Mouse (Mus musculus): Measurements from ENCODE around the gene Fkbp11. TPM values are rescaled to one million over a fixed set of nuclear protein-coding genes. Genes with fewer than 3 reads are reported as not detected.
A peak's percentile ranks its signal among the peaks of the same experiment; 100 is the strongest.

Gene Fkbp11
- total and polyA plus RNA-seq, 2 experiments from 2014 or later, result 6.6 to 10.6 TPM

- no peaks in the 10 kb centered on the region for H3K36me3 ChIP-seq (ENCODE audit: insufficient read depth, low read length)
- H3K4me2 ChIP-seq (ENCODE audit: low read depth, low read length), result peak overlapping the region; percentile 66
- no peaks in the 10 kb centered on the region for H3K4me1 ChIP-seq (ENCODE audit: insufficient read depth, low read length)
- TF ChIP-seq CTCF (IDR thresholded peaks at IDR 0.05; ENCODE audit: low read depth), result peak; percentile 96
- peak; percentile 93 for ATAC-seq
- 4% methylated on average over 40 of the region's 40 CpGs for WGBS
- H3K27me3 ChIP-seq (ENCODE audit: insufficient read depth, low read length), result peaks cover 8% of the 10 kb centered on the region; the same call in 1 of the 2 replicates
- DNase-seq (ENCODE audit: low spot score), result peak; percentile 92
- H3K9ac ChIP-seq (replicated peaks; ENCODE audit: low read length), result peak overlapping the region; percentile 46
- no peaks in the 10 kb centered on the region for H3K9me3 ChIP-seq (ENCODE audit: low read length)
- H3K4me3 ChIP-seq (ENCODE audit: low read length), result peak overlapping the region; percentile 42
- peak overlapping the region; percentile 78 for H3K27ac ChIP-seq
Observed at GRCm38 (mm10) chr15:98699190-98700105, 28.6 kb downstream of the Fkbp11 start.

- TF ChIP-seq CTCF (IDR thresholded peaks at IDR 0.05; ENCODE audit: low read depth), result no peak
Observed at GRCm38 (mm10) chr15:98696216-98696615, 31.8 kb downstream of the Fkbp11 start.

GRCm38 (mm10) chr15:98695726-98696125, 32.3 kb downstream of the Fkbp11 start:
- Histone ChIP-seq H3K36me3 (ENCODE audit: insufficient read depth, low read length) (no peaks in the 10 kb centered on the region), H3K4me1 (ENCODE audit: insufficient read depth, low read length) (peaks cover 6% of the 10 kb centered on the region; the same call in 1 of the 2 replicates), H3K27ac (no peak overlapping the region), H3K27me3 (ENCODE audit: insufficient read depth, low read length) (no peaks in the 10 kb centered on the region), H3K4me2 (ENCODE audit: low read depth, low read length) (no peak overlapping the region), H3K9ac (replicated peaks; ENCODE audit: low read length) (no peak overlapping the region), H3K4me3 (ENCODE audit: low read length) (no peak overlapping the region), H3K9me3 (ENCODE audit: low read length) (no peaks in the 10 kb centered on the region)
- no peak for ATAC-seq
- no peak for DNase-seq (ENCODE audit: low spot score)
- 43% methylated on average over 9 of the region's 9 CpGs for WGBS
- no peak for TF ChIP-seq CTCF (IDR thresholded peaks at IDR 0.05; ENCODE audit: low read depth)

More at GRCm38 (mm10) chr15:98696216-98696615, 31.8 kb downstream of the Fkbp11 start:
- Histone ChIP-seq H3K9me3 (ENCODE audit: low read length) (no peaks in the 10 kb centered on the region), H3K36me3 (ENCODE audit: insufficient read depth, low read length) (no peaks in the 10 kb centered on the region), H3K4me1 (ENCODE audit: insufficient read depth, low read length) (peaks cover 5% of the 10 kb centered on the region; the same call in 1 of the 2 replicates), H3K4me3 (ENCODE audit: low read length) (no peak overlapping the region), H3K4me2 (ENCODE audit: low read depth, low read length) (no peak overlapping the region), H3K27me3 (ENCODE audit: insufficient read depth, low read length) (peaks cover 4% of the 10 kb centered on the region; the same call in 1 of the 2 replicates), H3K27ac (no peak overlapping the region), H3K9ac (replicated peaks; ENCODE audit: low read length) (no peak overlapping the region)
- WGBS, result 48% methylated on average over 8 of the region's 8 CpGs
- ATAC-seq (no peak), DNase-seq (ENCODE audit: low spot score) (no peak)

- DNase-seq (ENCODE audit: low spot score), result no peak
- ATAC-seq, result no peak
- no peak overlapping the region for H3K4me2 ChIP-seq (ENCODE audit: low read depth, low read length)
- no peak overlapping the region for H3K9ac ChIP-seq (replicated peaks; ENCODE audit: low read length)
- 48% methylated on average over 11 of the region's 11 CpGs for WGBS
- no peaks in the 10 kb centered on the region for H3K36me3 ChIP-seq (ENCODE audit: insufficient read depth, low read length)
- peaks cover 6% of the 10 kb centered on the region; the same call in 1 of the 2 replicates for H3K4me1 ChIP-seq (ENCODE audit: insufficient read depth, low read length)
- H3K4me3 ChIP-seq (ENCODE audit: low read length), result no peak overlapping the region
- TF ChIP-seq CTCF (IDR thresholded peaks at IDR 0.05; ENCODE audit: low read depth), result no peak
- no peak overlapping the region for H3K27ac ChIP-seq
- H3K9me3 ChIP-seq (ENCODE audit: low read length), result no peaks in the 10 kb centered on the region
- no peaks in the 10 kb centered on the region for H3K27me3 ChIP-seq (ENCODE audit: insufficient read depth, low read length)
Observed at GRCm38 (mm10) chr15:98692171-98692715, 35.8 kb downstream of the Fkbp11 start.

GRCm38 (mm10) chr15:98691486-98692147, 36.4 kb downstream of the Fkbp11 start:
- DNase-seq (ENCODE audit: low spot score), result peak; percentile 72
- Histone ChIP-seq H3K27me3 (ENCODE audit: insufficient read depth, low read length) (no peaks in the 10 kb centered on the region), H3K36me3 (ENCODE audit: insufficient read depth, low read length) (no peaks in the 10 kb centered on the region), H3K4me3 (ENCODE audit: low read length) (no peak overlapping the region), H3K4me2 (ENCODE audit: low read depth, low read length) (no peak overlapping the region), H3K9ac (replicated peaks; ENCODE audit: low read length) (no peak overlapping the region), H3K9me3 (ENCODE audit: low read length) (no peaks in the 10 kb centered on the region), H3K4me1 (ENCODE audit: insufficient read depth, low read length) (peaks cover 6% of the 10 kb centered on the region; the same call in 1 of the 2 replicates), H3K27ac (no peak overlapping the region)
- WGBS, result 13% methylated on average over 7 of the region's 7 CpGs
- TF ChIP-seq CTCF (IDR thresholded peaks at IDR 0.05; ENCODE audit: low read depth), result no peak
- ATAC-seq, result 0 out of 2 replicates have a peak, but pooled peaks have one; percentile 38

GRCm38 (mm10) chr15:98689682-98690081, 38.3 kb downstream of the Fkbp11 start:
- DNase-seq (ENCODE audit: low spot score) (no peak), ATAC-seq (no peak)
- H3K27me3 ChIP-seq (ENCODE audit: insufficient read depth, low read length), result no peaks in the 10 kb centered on the region
- no peak overlapping the region for H3K4me3 ChIP-seq (ENCODE audit: low read length)
- no peak overlapping the region for H3K27ac ChIP-seq
- no peaks in the 10 kb centered on the region for H3K36me3 ChIP-seq (ENCODE audit: insufficient read depth, low read length)
- no peaks in the 10 kb centered on the region for H3K9me3 ChIP-seq (ENCODE audit: low read length)
- no peak overlapping the region for H3K4me2 ChIP-seq (ENCODE audit: low read depth, low read length)
- WGBS, result 80% methylated on average over 2 of the region's 2 CpGs
- peaks cover 6% of the 10 kb centered on the region; the same call in 1 of the 2 replicates for H3K4me1 ChIP-seq (ENCODE audit: insufficient read depth, low read length)
- no peak for TF ChIP-seq CTCF (IDR thresholded peaks at IDR 0.05; ENCODE audit: low read depth)
- no peak overlapping the region for H3K9ac ChIP-seq (replicated peaks; ENCODE audit: low read length)

All from hindbrain, postnatal 0 days (tissue).